Mouse (Mus musculus) neural tube, embryonic 12.5 days (tissue): Measurements from ENCODE around the gene 4931428L18Rik. TPM values are rescaled to one million over a fixed set of nuclear protein-coding genes. Genes with fewer than 3 reads are reported as not detected.

Experiments used
- ATAC-seq: fragments of 200-750 bp; cut with Nextera tagmentation; 2 replicates; pipeline ENCODE4 v1.8.0; 2017; ENCODE audit warnings: low read depth, mild to moderate bottlenecking, moderate TSS enrichment, moderate library complexity; ENCODE audit not compliant: low FRiP score
- H3K27ac ChIP-seq: fragments of 300-500 bp; sonication (generic); 2 replicates; pipeline ENCODE4 v1.5.1; 2016
- H3K27me3 ChIP-seq: fragments of 300-500 bp; sonication (generic); replicated peaks from 2 replicates; pipeline ENCODE4 v1.6.1; 2016; ENCODE audit warnings: mild to moderate bottlenecking
- H3K36me3 ChIP-seq: fragments of 300-500 bp; sonication (generic); 2 replicates; pipeline ENCODE4 v1.6.1; 2016; ENCODE audit warnings: mild to moderate bottlenecking
- H3K4me1 ChIP-seq: fragments of 300-500 bp; sonication (generic); 2 replicates; pipeline ENCODE4 v1.6.1; 2016
- H3K4me2 ChIP-seq: fragments of 300-500 bp; sonication (generic); replicated peaks from 2 replicates; pipeline ENCODE4 v1.6.1; 2016; ENCODE audit warnings: mild to moderate bottlenecking
- H3K4me3 ChIP-seq: fragments of 300-500 bp; sonication (generic); 2 replicates; pipeline ENCODE4 v1.5.1; 2016
- H3K9ac ChIP-seq: fragments of 300-500 bp; sonication (generic); 2 replicates; pipeline ENCODE4 v1.6.1; 2016; ENCODE audit warnings: mild to moderate bottlenecking
- H3K9me3 ChIP-seq: fragments of 300-500 bp; sonication (generic); 2 replicates; pipeline ENCODE4 v1.6.1; 2016; ENCODE audit warnings: mild to moderate bottlenecking
- WGBS: fragments of 180-500 bp; shearing (Covaris S2); methylation state at CpG from one replicate; pipeline ENCODE4 v1.1.7; 2016; 5-methylcytosine and 5-hydroxymethylcytosine counted together
- polyA plus RNA-seq: library from polyadenylated mRNA; unstranded; fragments of >200 nt; fragmentation: Nextera tagmentation; extraction: Ambion mirVana; gene quantifications from 2 replicates; pipeline ENCODE4 v1.2.1, GENCODE M21; 2016

4931428L18Rik gene
- not detected in 2 replicates for polyA plus RNA-seq

DNA sequence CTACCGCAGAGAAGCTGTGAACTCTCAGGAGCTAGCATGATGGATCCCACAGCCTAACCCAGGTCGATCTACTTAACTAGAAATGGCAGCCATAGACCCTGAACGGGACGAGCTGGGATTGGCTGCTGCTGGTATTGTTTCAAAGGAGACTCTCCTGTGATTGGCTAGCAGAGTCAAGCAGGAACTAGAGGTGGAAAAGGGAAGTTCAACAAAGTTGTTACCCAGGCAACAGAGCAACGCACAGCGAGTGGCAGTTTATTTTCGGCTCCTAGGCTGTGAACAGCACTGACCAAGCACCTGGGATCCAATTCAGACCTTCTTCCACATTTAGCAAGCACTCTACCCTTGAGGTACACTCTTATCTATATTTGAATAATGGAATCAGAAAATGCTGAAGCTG lies at the start of gene 4931428L18Rik, which contains the start of gene Pih1d3:
Gene 4931428L18Rik (minus strand): TSS at position 121 of the 400 bp plus-strand sequence.
Gene Pih1d3 (plus strand): TSS at position 275 of the 400 bp plus-strand sequence.
- H3K36me3 ChIP-seq = no peaks in the 10 kb centered on the region
- no peaks in the 10 kb centered on the region for H3K9me3 ChIP-seq
- H3K4me1 ChIP-seq = no peaks in the 10 kb centered on the region
- H3K9ac ChIP-seq = no peak within 1 kb of the TSS
- no peaks in the 10 kb centered on the region for H3K27me3 ChIP-seq
- no peak within 1 kb of the TSS for H3K4me3 ChIP-seq
- WGBS = 85% methylated on average over 7 of the region's 7 CpGs
- ATAC-seq = no peak
- H3K4me2 ChIP-seq = no peak within 1 kb of the TSS
- no peak within 1 kb of the TSS for H3K27ac ChIP-seq

DNA sequence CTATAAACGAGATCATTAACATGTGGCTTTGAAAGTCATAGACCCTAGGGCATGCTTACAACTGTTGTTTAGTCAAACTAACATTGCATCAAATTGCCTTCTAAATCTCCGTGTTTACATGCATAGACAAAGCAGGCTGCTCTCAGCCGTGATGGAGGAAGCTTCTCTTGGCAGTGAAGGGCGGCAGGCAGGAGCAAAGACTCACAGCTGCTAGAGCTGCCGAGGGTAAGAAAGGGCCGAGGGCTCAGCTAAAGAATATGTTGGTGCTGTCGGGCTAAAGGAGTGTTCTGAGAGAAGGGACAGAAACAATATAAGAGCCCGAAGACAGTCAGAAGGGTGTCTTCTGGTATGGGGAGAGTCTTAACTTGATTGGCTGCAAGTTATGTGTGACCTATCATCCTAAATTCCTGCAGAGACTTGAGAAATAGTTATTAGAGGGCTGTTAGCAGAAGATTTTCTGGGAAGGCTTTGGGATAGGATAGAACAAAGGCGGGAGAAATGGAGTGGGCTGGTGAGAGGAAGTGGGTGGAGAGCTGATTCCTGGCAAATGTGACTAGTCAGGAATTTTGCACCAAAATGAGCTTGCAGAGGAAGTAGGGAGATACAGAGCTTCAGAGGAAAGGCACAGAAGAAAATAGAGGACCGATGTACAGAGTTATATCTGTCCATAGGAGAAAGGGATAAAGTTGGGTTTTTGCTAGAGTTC lies 37.9 kb upstream of the 4931428L18Rik start:
- Histone ChIP-seq H3K27me3 (no peaks in the 10 kb centered on the region), H3K36me3 (no peaks in the 10 kb centered on the region), H3K9ac (no peak overlapping the region), H3K27ac (no peak overlapping the region), H3K4me2 (no peak overlapping the region), H3K9me3 (no peaks in the 10 kb centered on the region), H3K4me1 (no peaks in the 10 kb centered on the region), H3K4me3 (no peak overlapping the region)
- 79% methylated on average over 10 of the region's 10 CpGs for WGBS
- no peak for ATAC-seq

DNA sequence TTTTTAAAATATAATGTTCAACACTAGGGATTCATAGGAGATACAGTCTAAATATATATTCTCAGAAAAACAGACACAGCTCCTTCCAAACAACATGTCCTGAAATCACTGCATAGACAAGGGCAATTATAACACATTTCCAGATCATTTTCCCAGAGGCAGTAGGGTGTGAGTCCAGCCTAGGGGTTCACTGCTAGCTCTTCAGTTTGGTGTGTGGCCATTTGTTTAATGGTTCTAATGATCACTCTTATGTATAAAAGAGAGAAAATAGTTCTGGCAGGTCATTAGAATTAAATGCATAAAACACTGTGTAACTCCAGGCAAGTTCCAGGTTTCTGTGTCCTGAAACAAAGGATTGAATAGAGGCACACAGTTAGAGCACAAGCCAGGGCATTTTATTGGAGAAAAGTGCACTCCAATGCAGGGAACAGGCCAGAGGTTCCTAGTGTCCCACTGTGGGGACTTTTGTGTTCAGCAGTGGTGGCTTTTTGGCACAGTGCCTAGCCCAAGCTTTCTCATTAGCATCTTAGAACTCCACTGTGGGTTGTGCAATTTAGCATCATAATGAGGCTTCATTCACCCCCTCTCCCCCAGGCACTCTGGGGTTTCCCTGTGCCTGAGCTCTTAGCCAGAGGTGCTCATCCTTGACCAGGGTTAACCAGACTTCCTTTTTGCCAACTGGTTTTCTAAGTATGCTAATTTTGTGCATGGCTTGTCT lies 11.0 kb upstream of the 4931428L18Rik start:
- H3K9me3 ChIP-seq = no peaks in the 10 kb centered on the region
- H3K4me2 ChIP-seq = no peak overlapping the region
- H3K9ac ChIP-seq = no peak overlapping the region
- no peak overlapping the region for H3K27ac ChIP-seq
- 0 out of 2 replicates have a peak, but pooled peaks cover 3% of the 10 kb centered on the region for H3K4me1 ChIP-seq
- 0 out of 2 replicates have a peak, but pooled peaks cover 11% of the 10 kb centered on the region for H3K27me3 ChIP-seq
- H3K36me3 ChIP-seq = no peaks in the 10 kb centered on the region
- H3K4me3 ChIP-seq = no peak overlapping the region
- ATAC-seq = peak; percentile 92

DNA sequence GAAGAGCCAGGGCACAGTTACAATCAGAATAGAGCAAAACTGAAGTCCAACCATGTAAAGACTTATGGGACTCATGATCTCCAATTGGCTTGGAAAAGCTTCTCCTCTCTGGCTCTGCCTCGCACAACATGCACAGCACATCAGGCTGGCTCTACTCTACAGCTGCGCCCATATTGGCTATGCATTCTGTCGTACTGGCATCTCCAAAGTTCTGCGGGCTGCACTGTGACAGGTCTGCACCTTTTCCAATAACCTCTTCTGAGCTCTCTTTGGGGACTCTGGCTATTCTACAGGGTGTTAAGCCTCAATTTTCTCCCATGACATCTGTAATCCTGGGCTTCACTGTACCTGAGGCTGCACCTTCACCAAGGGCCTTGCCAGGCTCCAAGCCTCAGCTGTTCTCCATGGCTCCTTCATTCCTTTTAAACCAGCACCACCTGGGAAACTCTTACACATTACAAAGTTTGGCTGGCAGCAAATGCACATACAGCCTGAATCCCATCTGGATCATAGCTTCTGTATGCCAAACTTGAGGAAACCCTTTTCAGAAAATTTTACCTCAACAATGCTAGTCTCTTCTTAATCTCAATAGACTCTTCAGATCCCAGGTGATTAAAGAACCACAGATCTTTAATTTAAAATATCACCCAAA lies 1.8 kb downstream of the 4931428L18Rik start:
- Histone ChIP-seq H3K4me2 (no peak overlapping the region), H3K9ac (no peak overlapping the region), H3K4me1 (no peaks in the 10 kb centered on the region), H3K27me3 (no peaks in the 10 kb centered on the region), H3K27ac (no peak overlapping the region), H3K36me3 (no peaks in the 10 kb centered on the region), H3K9me3 (no peaks in the 10 kb centered on the region), H3K4me3 (no peak overlapping the region)
- ATAC-seq = no peak
- WGBS = 95% methylated on average over 4 of the region's 4 CpGs

DNA sequence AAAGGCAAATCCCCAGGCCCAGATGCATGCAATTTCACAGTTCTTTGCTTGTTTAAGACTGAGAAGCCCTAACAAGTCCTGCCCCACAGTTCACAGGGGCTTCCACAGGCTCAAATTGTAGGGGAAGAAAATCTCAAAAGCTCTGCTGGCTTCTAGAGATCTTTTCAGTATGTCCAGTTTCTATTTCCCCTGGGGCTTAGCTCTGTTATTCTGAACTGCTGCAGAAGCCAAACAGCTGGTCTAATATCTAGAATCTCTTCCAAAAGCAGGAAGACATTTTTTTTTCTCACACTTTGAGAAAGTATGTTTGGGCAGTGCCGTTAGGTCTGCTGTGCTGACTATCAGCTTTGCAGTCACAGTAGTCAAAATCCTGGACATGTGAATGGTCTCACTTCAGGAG lies 7.7 kb downstream of the 4931428L18Rik start:
- Histone ChIP-seq H3K9ac (no peak overlapping the region), H3K4me1 (no peaks in the 10 kb centered on the region), H3K36me3 (no peaks in the 10 kb centered on the region), H3K9me3 (no peaks in the 10 kb centered on the region), H3K4me3 (no peak overlapping the region), H3K27ac (no peak overlapping the region), H3K4me2 (no peak overlapping the region), H3K27me3 (no peaks in the 10 kb centered on the region)
- ATAC-seq = no peak
- 78% methylated on average over 1 of the region's 1 CpGs for WGBS

DNA sequence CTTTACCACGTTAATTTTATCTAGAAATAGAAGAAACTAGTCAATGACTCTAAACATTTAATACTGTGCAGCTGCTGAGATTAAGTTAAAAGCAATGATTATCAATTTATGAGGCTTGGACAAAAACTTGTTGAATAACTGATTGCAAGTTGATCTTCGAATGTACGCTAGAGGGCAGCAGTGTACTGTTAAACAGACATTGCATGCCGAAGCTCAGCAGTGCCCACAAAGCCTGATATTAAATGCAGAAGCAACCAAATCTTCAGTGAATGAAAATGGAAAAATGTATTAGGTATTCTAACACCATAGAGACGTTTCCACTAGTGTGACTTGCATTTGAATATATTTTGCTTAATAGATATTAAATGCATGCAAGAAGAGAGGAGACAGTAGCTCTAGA lies 12.3 kb downstream of the 4931428L18Rik start:
- 1% methylated on average over 5 of the region's 5 CpGs for WGBS

DNA sequence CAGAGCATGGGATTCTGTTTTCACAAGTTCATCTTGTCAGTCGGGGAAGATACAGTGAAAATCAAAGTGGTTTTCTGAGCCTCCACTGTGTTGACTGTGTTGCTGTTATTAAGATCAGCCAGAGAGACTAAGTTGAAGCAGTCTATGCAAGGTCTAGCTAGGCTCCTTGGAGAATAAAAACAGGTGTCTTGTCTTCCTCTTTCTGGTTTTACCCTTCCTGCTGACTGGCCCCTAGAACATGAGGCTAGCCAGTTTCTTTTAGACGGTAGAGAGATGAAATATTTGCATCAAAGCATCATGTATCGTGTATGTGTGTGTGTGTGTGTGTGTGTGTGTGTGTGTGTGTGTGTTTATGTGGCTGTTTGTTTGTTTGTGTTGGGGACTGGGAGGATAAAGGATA lies 16.7 kb downstream of the 4931428L18Rik start:
- H3K4me3 ChIP-seq = no peak overlapping the region
- H3K9ac ChIP-seq = no peak overlapping the region
- H3K9me3 ChIP-seq = no peaks in the 10 kb centered on the region
- H3K36me3 ChIP-seq = no peaks in the 10 kb centered on the region
- H3K27ac ChIP-seq = no peak overlapping the region
- WGBS = 87% methylated on average over 3 of the region's 3 CpGs
- no peaks in the 10 kb centered on the region for H3K4me1 ChIP-seq
- no peak for ATAC-seq
- no peaks in the 10 kb centered on the region for H3K27me3 ChIP-seq
- no peak overlapping the region for H3K4me2 ChIP-seq

More for the DNA sequence above, 12.3 kb downstream of the 4931428L18Rik start:
- Histone ChIP-seq H3K4me1 (no peaks in the 10 kb centered on the region), H3K27me3 (no peaks in the 10 kb centered on the region), H3K36me3 (no peaks in the 10 kb centered on the region), H3K9ac (no peak overlapping the region), H3K4me2 (no peak overlapping the region), H3K9me3 (no peaks in the 10 kb centered on the region), H3K4me3 (no peak overlapping the region), H3K27ac (no peak overlapping the region)
- 0 out of 2 replicates have a peak, but pooled peaks have one; percentile 41 for ATAC-seq

DNA sequence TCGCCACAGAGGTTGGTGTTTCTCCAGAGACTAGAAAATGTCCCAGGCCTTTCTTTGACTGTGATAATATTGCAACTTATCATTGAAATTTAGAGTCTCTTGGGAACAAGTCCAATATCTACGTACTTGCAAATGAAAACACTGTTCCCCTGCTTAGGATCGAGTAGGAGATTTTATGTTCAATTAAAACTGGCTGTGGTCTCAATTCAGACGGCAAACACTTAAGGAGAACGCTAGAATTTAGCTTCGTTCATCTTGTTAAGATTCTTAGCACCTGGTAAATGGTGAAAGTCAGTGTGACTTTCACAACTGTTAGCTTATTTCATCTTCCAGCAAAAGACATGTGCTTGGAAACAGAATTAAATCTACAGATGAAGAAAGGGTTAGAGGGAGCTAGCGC lies 17.1 kb downstream of the 4931428L18Rik start:
- no peaks in the 10 kb centered on the region for H3K27me3 ChIP-seq
- no peak overlapping the region for H3K4me2 ChIP-seq
- H3K36me3 ChIP-seq = no peaks in the 10 kb centered on the region
- H3K27ac ChIP-seq = no peak overlapping the region
- WGBS = 72% methylated on average over 7 of the region's 7 CpGs
- H3K4me1 ChIP-seq = no peaks in the 10 kb centered on the region
- no peak overlapping the region for H3K9ac ChIP-seq
- no peak for ATAC-seq
- H3K4me3 ChIP-seq = no peak overlapping the region
- no peaks in the 10 kb centered on the region for H3K9me3 ChIP-seq

DNA sequence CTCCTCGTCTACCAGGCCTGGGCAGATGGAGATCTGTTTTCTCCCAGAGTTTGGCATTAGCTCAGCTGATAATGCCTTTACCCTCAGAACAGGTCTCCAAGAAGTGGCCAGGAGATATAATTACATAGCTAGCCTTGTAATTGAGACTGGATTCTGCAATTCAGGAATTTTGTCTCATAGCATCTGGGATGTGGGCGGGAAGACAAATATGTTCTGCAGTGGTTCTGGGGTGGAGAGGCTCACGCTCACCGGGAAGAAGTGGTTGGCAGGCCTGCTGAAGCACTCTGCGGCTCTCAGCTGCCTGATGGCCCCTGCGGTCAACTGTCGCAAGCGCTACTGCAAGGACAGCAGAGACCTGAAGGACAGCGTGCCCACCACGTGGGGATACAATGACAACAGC lies 18.7 kb downstream of the 4931428L18Rik start:
- no peak overlapping the region for H3K27ac ChIP-seq
- H3K4me3 ChIP-seq = no peak overlapping the region
- H3K9me3 ChIP-seq = no peaks in the 10 kb centered on the region
- H3K4me1 ChIP-seq = no peaks in the 10 kb centered on the region
- no peak overlapping the region for H3K4me2 ChIP-seq
- WGBS = 90% methylated on average over 10 of the region's 10 CpGs
- no peaks in the 10 kb centered on the region for H3K27me3 ChIP-seq
- H3K9ac ChIP-seq = no peak overlapping the region
- ATAC-seq = no peak
- no peaks in the 10 kb centered on the region for H3K36me3 ChIP-seq

DNA sequence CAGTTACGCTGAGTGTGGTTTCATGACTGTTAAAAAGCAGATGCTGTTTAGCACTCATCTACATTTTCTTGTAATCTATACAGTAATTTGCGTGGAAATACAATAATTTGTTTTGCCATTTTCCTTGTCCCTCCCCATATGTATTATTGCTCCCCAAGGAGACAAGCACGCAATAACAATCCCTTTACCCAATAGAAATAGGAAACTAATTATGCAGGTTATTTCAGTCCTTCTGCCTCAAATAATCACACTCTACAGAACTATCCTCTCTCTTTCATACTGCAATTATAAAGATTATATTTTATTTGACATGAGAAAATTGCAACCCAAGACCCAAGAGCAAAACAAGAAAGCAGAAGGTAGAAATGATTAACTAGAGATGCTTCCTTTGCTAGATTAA lies 25.5 kb downstream of the 4931428L18Rik start:
- Histone ChIP-seq H3K9ac (no peak overlapping the region), H3K4me2 (no peak overlapping the region), H3K27me3 (no peaks in the 10 kb centered on the region), H3K27ac (no peak overlapping the region), H3K4me1 (no peaks in the 10 kb centered on the region), H3K9me3 (no peaks in the 10 kb centered on the region), H3K36me3 (no peaks in the 10 kb centered on the region), H3K4me3 (no peak overlapping the region)
- no peak for ATAC-seq
- WGBS = 76% methylated on average over 3 of the region's 3 CpGs

DNA sequence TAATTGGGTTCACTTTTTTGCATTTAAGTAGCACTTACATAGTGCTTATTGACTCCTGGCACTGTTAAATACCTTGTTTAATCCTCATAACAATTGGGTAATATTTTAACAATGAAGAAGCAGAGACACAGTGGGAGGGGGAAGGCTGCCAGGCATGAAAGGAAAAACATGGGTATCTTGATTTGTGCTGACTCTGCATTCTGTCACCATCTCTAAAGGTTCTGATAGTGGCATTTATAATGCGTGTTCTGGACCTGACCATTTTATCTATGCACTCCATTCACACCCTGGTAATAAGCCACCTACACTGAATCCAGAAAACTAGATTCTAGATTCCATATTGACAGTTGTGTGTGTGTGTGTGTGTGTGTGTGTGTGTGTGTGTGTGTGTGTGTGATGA lies 26.9 kb downstream of the 4931428L18Rik start:
- Histone ChIP-seq H3K4me1 (no peaks in the 10 kb centered on the region), H3K27me3 (no peaks in the 10 kb centered on the region), H3K27ac (no peak overlapping the region), H3K4me3 (no peak overlapping the region), H3K9me3 (no peaks in the 10 kb centered on the region), H3K36me3 (no peaks in the 10 kb centered on the region), H3K4me2 (no peak overlapping the region), H3K9ac (no peak overlapping the region)
- no peak for ATAC-seq
- WGBS = 80% methylated on average over 1 of the region's 1 CpGs

DNA sequence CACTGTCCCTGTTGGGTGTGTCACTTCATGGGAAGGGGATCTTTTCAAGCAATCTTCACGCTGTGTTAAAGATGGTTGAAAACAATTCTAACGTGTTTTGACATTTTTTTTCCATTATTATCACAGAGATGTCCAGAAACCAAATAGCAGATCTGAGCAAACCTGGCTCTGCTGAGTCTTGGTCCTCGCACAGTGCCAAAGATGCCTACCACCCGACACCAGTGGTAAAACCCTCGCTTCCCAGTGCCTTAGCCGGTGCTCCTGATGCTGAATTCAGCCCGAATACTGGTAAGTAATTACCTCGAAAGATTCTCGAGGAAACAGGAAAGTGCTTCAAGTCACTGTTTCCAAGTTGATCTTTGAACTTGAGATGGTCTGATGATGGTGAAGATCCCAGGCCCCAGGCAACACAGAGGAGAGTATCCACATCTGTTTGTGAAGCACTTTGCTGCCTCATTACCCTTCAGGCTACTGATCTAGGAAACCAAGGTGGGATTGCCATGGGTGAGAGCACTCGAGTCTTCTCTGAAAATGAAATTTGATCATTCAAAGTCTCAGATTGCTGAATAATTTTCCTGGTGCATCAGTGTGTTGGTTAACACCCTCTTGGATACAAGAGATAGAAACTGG lies 32.1 kb downstream of the 4931428L18Rik start:
- H3K9me3 ChIP-seq = no peaks in the 10 kb centered on the region
- H3K36me3 ChIP-seq = no peaks in the 10 kb centered on the region
- H3K4me3 ChIP-seq = no peak overlapping the region
- no peaks in the 10 kb centered on the region for H3K4me1 ChIP-seq
- H3K4me2 ChIP-seq = no peak overlapping the region
- no peak; the same call in 1 of the 2 replicates for ATAC-seq
- no peaks in the 10 kb centered on the region for H3K27me3 ChIP-seq
- 83% methylated on average over 10 of the region's 10 CpGs for WGBS
- H3K9ac ChIP-seq = no peak overlapping the region
- H3K27ac ChIP-seq = no peak overlapping the region
